Mouse (Mus musculus) spleen, postnatal 4 days (tissue): ENCODE results near the gene Top3b.
"Not testable (repeated sequence)": the region's sequence is repeated elsewhere in the genome, so short reads cannot be mapped to it uniquely, and the experiment has no call there.

Source experiments
- DNase-seq, 2 experiments: peaks; one replicate each; pipeline ENCODE4 v3.0.0; 2022; ENCODE audit warnings: low spot score in 2 of 2

The Top3b gene

GRCm38 (mm10) chr16:16870617-16871331 lies at the start of gene Top3b, which contains the start of gene Vpreb1:
Gene Top3b, plus strand, starts transcription at chr16:16870736.
Gene Vpreb1, minus strand, starts transcription at chr16:16870843.
- peak; percentile 86 to 91 for DNase-seq

GRCm38 (mm10) chr16:16825476-16825875 lies 45.1 kb upstream of the Top3b start:
- no peak for DNase-seq

GRCm38 (mm10) chr16:16826223-16826622 lies 44.3 kb upstream of the Top3b start:
- DNase-seq = no peak

GRCm38 (mm10) chr16:16828757-16829615 lies 41.5 kb upstream of the Top3b start, which contains the start of gene Spag6l:
Gene Spag6l, minus strand, starts transcription at chr16:16829456.
- peak; percentile 44 to 72 for DNase-seq

- DNase-seq = no peak
These were observed 40.9 kb upstream of the Top3b start for GRCm38 (mm10) chr16:16829671-16830070.

GRCm38 (mm10) chr16:16849196-16849595 lies 21.3 kb upstream of the Top3b start:
- no peak for DNase-seq

GRCm38 (mm10) chr16:16852411-16852810 lies 18.1 kb upstream of the Top3b start:
- no peak for DNase-seq

GRCm38 (mm10) chr16:16854836-16855235 lies 15.7 kb upstream of the Top3b start:
- peak; percentile 56 to 80 for DNase-seq

GRCm38 (mm10) chr16:16855541-16855940 lies 15.0 kb upstream of the Top3b start:
- DNase-seq = no peak

GRCm38 (mm10) chr16:16856054-16856453 lies 14.5 kb upstream of the Top3b start:
- not testable (repeated sequence) for DNase-seq

GRCm38 (mm10) chr16:16856731-16857476 lies 13.6 kb upstream of the Top3b start:
- peak in 1 of 2 experiments; percentile 56 for DNase-seq

- DNase-seq = no peak
These were observed 8.2 kb upstream of the Top3b start for GRCm38 (mm10) chr16:16862288-16862687.

GRCm38 (mm10) chr16:16863978-16864377 lies 6.6 kb upstream of the Top3b start, which contains the start of gene Igll1:
Gene Igll1, minus strand, starts transcription at chr16:16863985.
- DNase-seq = no peak

GRCm38 (mm10) chr16:16865217-16865616 lies 5.3 kb upstream of the Top3b start:
- DNase-seq = peak in 1 of 2 experiments; percentile 18

- no peak for DNase-seq
These were observed 4.6 kb upstream of the Top3b start for GRCm38 (mm10) chr16:16865696-16866561.

GRCm38 (mm10) chr16:16870241-16870616 lies 307 bp upstream of the Top3b start:
- DNase-seq = no peak

- no peak for DNase-seq
These were observed 8.5 kb downstream of the Top3b start for GRCm38 (mm10) chr16:16879025-16879424.

- no peak for DNase-seq
These were observed 17.8 kb downstream of the Top3b start for GRCm38 (mm10) chr16:16888341-16888740.

GRCm38 (mm10) chr16:16892366-16892765 lies 21.8 kb downstream of the Top3b start:
- no peak for DNase-seq

- peak; percentile 39 to 69 for DNase-seq
These were observed 25.5 kb downstream of the Top3b start for GRCm38 (mm10) chr16:16896015-16896381.
